Mouse (Mus musculus): ENCODE results near the gene Dzank1. TPM values are rescaled to one million over a fixed set of nuclear protein-coding genes. Genes with fewer than 3 reads are reported as not detected.

Dzank1 gene
- polyA plus RNA-seq, 1 experiment from 2014 or later, result 19.5 TPM

DNA sequence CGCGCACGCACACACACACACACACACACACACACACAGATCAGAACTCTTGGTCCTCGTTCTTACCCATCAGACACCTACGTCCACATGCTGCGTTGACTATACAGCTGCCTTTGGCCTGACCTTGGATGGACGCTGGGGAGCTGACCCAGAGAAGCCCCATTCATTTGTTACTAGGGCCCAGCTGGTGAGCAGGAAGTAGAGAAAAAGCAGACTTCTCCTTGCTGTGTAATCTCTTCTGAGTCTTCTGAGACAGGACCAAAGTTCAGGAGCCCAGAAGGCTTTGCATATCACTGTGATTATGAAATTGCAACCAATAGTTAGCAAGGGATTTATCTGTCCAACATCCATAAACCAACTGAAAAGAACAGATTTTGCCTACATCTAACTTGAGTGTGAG lies 98.0 kb downstream of the Dzank1 start:
- ATAC-seq (ENCODE audit: low FRiP score), result no peak
- Histone ChIP-seq H3K9ac (no peak overlapping the region), H3K9me3 (ENCODE audit: control insufficient read depth, low read length) (no peaks in the 10 kb centered on the region), H3K36me3 (replicated peaks; ENCODE audit: control insufficient read depth, insufficient read depth) (no peaks in the 10 kb centered on the region), H3K27ac (no peak overlapping the region), H3K4me1 (replicated peaks; ENCODE audit: control insufficient read depth, insufficient read depth, low read length) (no peaks in the 10 kb centered on the region), H3K27me3 (ENCODE audit: control insufficient read depth, insufficient read depth, low read length) (no peaks in the 10 kb centered on the region), H3K4me3 (replicated peaks; ENCODE audit: low read length) (no peak overlapping the region), H3K4me2 (replicated peaks) (no peak overlapping the region)
- 80% methylated on average over 7 of the region's 7 CpGs for WGBS
- DNase-seq (ENCODE audit: low spot score), result no peak

DNA sequence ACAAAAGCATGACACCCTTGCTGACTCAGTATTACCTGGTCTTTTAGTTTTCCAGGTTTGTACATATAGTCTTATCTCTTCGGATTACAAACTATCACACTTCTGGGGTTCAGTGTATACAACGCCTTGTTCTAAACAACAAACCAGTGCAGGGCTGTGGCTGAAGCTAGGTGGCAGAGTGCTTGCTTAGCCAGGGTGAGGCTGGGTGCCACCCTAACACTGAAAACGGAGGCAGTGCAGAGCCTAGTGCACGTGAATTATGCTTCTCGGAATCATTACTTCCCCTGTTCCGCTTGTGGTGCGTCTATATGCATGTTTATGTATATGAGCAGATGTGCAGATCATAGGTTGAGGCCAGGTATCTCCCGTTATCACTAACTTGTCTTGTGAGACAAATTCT lies 98.6 kb downstream of the Dzank1 start:
- Histone ChIP-seq H3K4me2 (replicated peaks) (no peak overlapping the region), H3K9ac (no peak overlapping the region), H3K36me3 (replicated peaks; ENCODE audit: control insufficient read depth, insufficient read depth) (no peaks in the 10 kb centered on the region), H3K4me1 (replicated peaks; ENCODE audit: control insufficient read depth, insufficient read depth, low read length) (no peaks in the 10 kb centered on the region), H3K27me3 (ENCODE audit: control insufficient read depth, insufficient read depth, low read length) (no peaks in the 10 kb centered on the region), H3K4me3 (replicated peaks; ENCODE audit: low read length) (no peak overlapping the region), H3K9me3 (ENCODE audit: control insufficient read depth, low read length) (no peaks in the 10 kb centered on the region), H3K27ac (no peak overlapping the region)
- DNase-seq (ENCODE audit: low spot score) (no peak), ATAC-seq (ENCODE audit: low FRiP score) (no peak)
- WGBS, result 88% methylated on average over 8 of the region's 8 CpGs

- DNase-seq (ENCODE audit: low spot score) (no peak), ATAC-seq (ENCODE audit: low FRiP score) (no peak)
- Histone ChIP-seq H3K4me2 (replicated peaks) (no peak overlapping the region), H3K4me3 (replicated peaks; ENCODE audit: low read length) (no peak overlapping the region), H3K9ac (no peak overlapping the region), H3K27me3 (ENCODE audit: control insufficient read depth, insufficient read depth, low read length) (no peaks in the 10 kb centered on the region), H3K9me3 (ENCODE audit: control insufficient read depth, low read length) (no peaks in the 10 kb centered on the region), H3K36me3 (replicated peaks; ENCODE audit: control insufficient read depth, insufficient read depth) (no peaks in the 10 kb centered on the region), H3K4me1 (replicated peaks; ENCODE audit: control insufficient read depth, insufficient read depth, low read length) (no peaks in the 10 kb centered on the region), H3K27ac (no peak overlapping the region)
- 90% methylated on average over 5 of the region's 5 CpGs for WGBS
Measured at GRCm38 (mm10) chr2:144427852-144428251, 99.4 kb downstream of the Dzank1 start.

GRCm38 (mm10) chr2:144425761-144426160 lies 101.5 kb downstream of the Dzank1 start:
- ATAC-seq (ENCODE audit: low FRiP score), result no peak
- Histone ChIP-seq H3K27me3 (ENCODE audit: control insufficient read depth, insufficient read depth, low read length) (no peaks in the 10 kb centered on the region), H3K9me3 (ENCODE audit: control insufficient read depth, low read length) (no peaks in the 10 kb centered on the region), H3K36me3 (replicated peaks; ENCODE audit: control insufficient read depth, insufficient read depth) (no peaks in the 10 kb centered on the region), H3K4me3 (replicated peaks; ENCODE audit: low read length) (no peak overlapping the region), H3K4me2 (replicated peaks) (no peak overlapping the region), H3K9ac (no peak overlapping the region), H3K27ac (no peak overlapping the region), H3K4me1 (replicated peaks; ENCODE audit: control insufficient read depth, insufficient read depth, low read length) (no peaks in the 10 kb centered on the region)
- no peak for DNase-seq (ENCODE audit: low spot score)
- WGBS, result 78% methylated on average over 1 of the region's 1 CpGs

- H3K27me3 ChIP-seq (ENCODE audit: control insufficient read depth, insufficient read depth, low read length), result no peaks in the 10 kb centered on the region
- WGBS, result 83% methylated on average over 10 of the region's 10 CpGs
- no peak for ATAC-seq (ENCODE audit: low FRiP score)
Measured at GRCm38 (mm10) chr2:144422094-144422675, 105.0 kb downstream of the Dzank1 start.

More at GRCm38 (mm10) chr2:144422094-144422675, 105.0 kb downstream of the Dzank1 start:
- no peaks in the 10 kb centered on the region for H3K9me3 ChIP-seq (ENCODE audit: control insufficient read depth, low read length)
- DNase-seq (ENCODE audit: low spot score), result no peak
- H3K4me2 ChIP-seq (replicated peaks), result no peak overlapping the region
- H3K36me3 ChIP-seq (replicated peaks; ENCODE audit: control insufficient read depth, insufficient read depth), result no peaks in the 10 kb centered on the region
- 0 out of 2 replicates have a peak, but pooled peaks cover 3% of the 10 kb centered on the region for H3K4me1 ChIP-seq (replicated peaks; ENCODE audit: control insufficient read depth, insufficient read depth, low read length)
- no peak overlapping the region for H3K27ac ChIP-seq
- no peak overlapping the region for H3K4me3 ChIP-seq (replicated peaks; ENCODE audit: low read length)
- no peak overlapping the region for H3K9ac ChIP-seq

Other genes starting within 250 kb of the Dzank1 start
- gene Ovol2, start 195.3 kb downstream of the Dzank1 start, polyA plus RNA-seq (2014; fragmentation: Nextera tagmentation; extraction: Ambion mirVana), result not detected in 2 replicates
- 22.4 and 23.3 TPM in 2 replicates for gene Kat14, start 158.4 kb downstream of the Dzank1 start, polyA plus RNA-seq (2014; fragmentation: Nextera tagmentation; extraction: Ambion mirVana)
- gene Pet117, start 158.4 kb downstream of the Dzank1 start, polyA plus RNA-seq (2014; fragmentation: Nextera tagmentation; extraction: Ambion mirVana), result 0.53 and 3.0 TPM in 2 replicates
- 26.4 and 28.3 TPM in 2 replicates for gene Polr3f, start 304 bp upstream of the Dzank1 start, polyA plus RNA-seq (2014; fragmentation: Nextera tagmentation; extraction: Ambion mirVana)
- 55.1 and 58.6 TPM in 2 replicates for gene Rbbp9, start 23.5 kb upstream of the Dzank1 start, polyA plus RNA-seq (2014; fragmentation: Nextera tagmentation; extraction: Ambion mirVana)
- 64.3 and 69.5 TPM in 2 replicates for gene Sec23b, start 28.8 kb upstream of the Dzank1 start, polyA plus RNA-seq (2014; fragmentation: Nextera tagmentation; extraction: Ambion mirVana)
- gene Smim26, start 66.6 kb upstream of the Dzank1 start, polyA plus RNA-seq (2014; fragmentation: Nextera tagmentation; extraction: Ambion mirVana), result 57.4 and 77.1 TPM in 2 replicates
- 120 and 128 TPM in 2 replicates for gene Dtd1, start 72.5 kb upstream of the Dzank1 start, polyA plus RNA-seq (2014; fragmentation: Nextera tagmentation; extraction: Ambion mirVana)

Measured in hindbrain, embryonic 14.5 days (tissue).